Mouse (Mus musculus): ENCODE data around the gene Prkcb.

Gene Prkcb

GRCm38 (mm10) chr7:122357847-122358246 lies 69.3 kb downstream of the Prkcb start:
- DNase-seq (ENCODE audit: low read depth in 1 of 2, low spot score in 2 of 2) = no peak

DNA sequence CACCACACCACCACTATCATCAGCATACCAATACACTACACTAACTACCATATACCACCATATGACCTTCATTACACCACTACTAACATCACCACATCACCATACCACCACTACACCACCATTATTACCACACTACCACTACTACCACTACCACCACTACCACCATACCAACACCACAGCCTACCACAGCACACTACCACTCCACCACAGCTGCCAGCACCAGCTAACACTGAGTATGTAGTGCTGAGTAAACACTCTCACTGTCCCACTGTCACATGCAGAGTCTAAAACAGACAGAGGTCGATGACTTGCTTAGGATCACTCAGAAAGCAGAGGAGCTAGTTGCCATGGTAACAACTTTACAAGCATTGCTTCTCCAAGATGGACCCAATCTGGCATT lies 78.1 kb downstream of the Prkcb start:
- no peak for DNase-seq (ENCODE audit: low read depth in 1 of 2, low spot score in 2 of 2)

DNA sequence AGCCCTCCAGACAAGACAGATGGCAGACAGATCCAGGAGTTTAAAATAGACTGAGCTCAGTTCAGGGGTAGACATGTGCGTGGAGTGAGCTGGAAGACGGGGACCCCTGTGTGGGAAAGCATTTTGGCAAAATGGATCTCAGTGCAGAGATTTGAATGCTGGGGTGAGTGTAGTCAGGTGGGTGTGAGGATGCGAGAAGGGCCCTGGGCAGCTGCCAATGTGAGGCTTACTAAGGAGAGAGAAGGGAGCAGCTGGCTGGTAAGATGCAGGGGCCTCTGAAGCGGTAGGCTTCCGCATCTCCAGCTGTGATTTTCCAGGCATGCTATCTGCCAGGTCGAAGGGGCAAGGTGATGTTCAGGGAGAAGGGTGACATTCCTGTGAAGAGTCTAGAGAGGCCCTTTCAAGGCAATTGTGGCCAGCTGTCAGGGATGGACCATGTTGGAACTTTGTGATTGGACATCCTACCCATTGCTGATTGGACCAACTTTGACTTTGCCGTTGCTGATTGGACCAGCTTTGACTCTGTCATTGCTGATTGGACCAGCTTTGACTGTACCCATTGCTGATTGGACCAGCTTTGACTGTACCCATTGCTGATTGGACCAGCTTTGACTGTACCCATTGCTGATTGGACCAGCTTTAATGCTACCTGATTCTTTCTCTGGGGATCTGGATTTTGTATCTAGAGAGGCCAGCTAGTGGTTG lies 78.9 kb downstream of the Prkcb start:
- DNase-seq (ENCODE audit: low read depth in 1 of 2, low spot score in 2 of 2) = no peak

DNA sequence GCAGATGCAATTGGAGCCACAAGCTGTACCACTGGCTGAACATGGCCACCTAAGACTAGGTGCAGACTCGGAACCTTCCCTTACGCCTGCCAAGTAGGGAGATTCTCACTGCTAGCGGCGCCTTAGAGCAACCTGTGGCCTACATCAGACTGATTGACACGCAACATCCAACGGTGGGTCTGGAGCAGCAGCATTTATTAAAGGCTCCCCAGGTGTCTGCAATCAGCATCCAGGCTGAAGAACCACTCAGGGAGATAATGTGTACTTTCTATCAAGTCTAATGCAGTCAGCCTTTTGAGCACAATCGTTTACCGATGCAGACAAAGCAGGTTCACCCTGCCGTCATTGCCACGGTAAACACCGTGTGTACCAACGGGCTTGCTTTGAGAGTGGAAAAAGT lies 81.9 kb downstream of the Prkcb start:
- DNase-seq (ENCODE audit: low read depth in 1 of 2, low spot score in 2 of 2) = no peak

- DNase-seq (ENCODE audit: low read depth in 1 of 2, low spot score in 2 of 2) = no peak
Observed at GRCm38 (mm10) chr7:122371947-122372346, 83.4 kb downstream of the Prkcb start.

GRCm38 (mm10) chr7:122372349-122372748 lies 83.8 kb downstream of the Prkcb start:
- DNase-seq (ENCODE audit: low read depth in 1 of 2, low spot score in 2 of 2) = no peak

DNA sequence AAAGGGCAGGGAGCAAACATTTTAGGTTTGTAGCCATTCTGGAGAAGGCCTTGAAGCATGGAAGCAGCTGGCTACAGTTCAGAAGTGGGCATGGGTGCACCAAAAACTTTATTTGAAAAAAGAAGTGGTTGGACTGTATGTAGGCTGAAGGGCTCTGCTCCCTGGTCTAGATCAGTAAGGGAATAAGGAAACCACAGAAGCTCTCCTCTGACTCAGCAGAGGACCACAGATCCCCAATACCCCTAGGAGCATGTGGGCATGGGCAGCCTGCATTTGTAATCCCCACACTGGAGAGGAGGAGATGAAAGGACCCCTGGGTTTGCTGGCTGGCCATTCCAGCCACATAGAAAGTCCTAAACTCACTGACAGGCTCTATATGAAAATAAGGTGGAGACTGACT lies 88.3 kb downstream of the Prkcb start:
- no peak for DNase-seq (ENCODE audit: low read depth in 1 of 2, low spot score in 2 of 2)

- no peak for DNase-seq (ENCODE audit: low read depth in 1 of 2, low spot score in 2 of 2)
Observed at GRCm38 (mm10) chr7:122377967-122378366, 89.4 kb downstream of the Prkcb start.

DNA sequence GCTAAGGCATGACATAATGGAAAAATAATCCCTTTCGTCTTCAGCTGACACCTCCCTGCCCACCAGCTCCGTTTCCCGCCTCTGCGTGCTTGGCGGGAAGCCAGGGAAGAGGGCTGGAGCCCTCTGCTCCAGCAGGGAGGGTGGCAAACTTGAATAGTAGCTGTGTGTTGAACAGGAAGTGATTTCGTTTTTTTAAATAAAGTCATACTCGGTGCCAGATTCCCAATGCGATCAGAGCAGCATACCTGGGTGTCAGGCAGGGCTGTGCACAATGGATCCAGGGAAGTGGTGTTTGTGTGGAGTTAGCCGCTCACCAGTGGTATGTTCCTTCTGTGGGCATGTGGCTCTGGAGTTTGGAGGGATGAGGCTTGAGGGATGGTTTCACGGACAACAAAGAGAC lies 89.9 kb downstream of the Prkcb start:
- no peak for DNase-seq (ENCODE audit: low read depth in 1 of 2, low spot score in 2 of 2)

DNA sequence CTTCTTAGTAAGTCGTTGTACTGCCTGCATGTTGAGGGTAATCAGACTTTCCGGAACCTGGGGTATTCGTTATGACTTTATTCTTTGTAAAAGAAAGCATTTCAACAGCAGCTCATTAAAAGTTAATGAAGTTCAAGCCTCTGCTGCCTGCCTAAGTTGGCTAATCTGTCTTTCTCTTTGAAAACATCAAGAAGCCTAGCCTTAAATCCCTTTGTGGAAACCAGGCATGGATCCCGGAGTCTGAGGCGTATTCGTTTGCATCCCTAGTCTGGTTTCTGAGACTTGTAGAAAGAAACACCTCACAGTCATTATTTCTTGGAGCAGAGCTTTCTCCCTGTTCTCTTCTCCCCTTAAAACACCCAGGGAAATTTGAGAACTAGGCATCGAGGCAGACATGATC lies 90.7 kb downstream of the Prkcb start:
- DNase-seq (ENCODE audit: low read depth in 1 of 2, low spot score in 2 of 2) = no peak

- DNase-seq (ENCODE audit: low read depth in 1 of 2, low spot score in 2 of 2) = no peak
Observed at GRCm38 (mm10) chr7:122380336-122381130, 92.0 kb downstream of the Prkcb start.

DNA sequence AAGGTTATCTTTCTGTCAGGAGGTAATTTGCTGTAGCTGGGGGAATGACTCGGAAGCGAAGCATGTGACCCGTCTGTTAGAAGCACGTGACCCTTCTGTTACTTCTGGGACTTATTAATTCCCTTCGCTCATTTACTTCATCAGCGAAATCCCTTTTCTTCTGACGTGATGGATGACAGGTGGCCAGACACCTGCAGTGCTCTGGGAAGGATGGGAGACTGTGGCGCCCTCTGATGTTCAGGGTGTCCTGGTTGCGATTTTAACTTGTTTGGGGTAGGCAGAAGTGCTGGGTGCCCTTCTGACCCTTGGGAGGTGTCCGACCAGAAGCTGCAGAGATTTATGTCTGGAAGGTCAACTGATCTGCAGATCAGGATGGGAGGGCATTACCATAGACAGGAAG lies 93.0 kb downstream of the Prkcb start:
- no peak for DNase-seq (ENCODE audit: low read depth in 1 of 2, low spot score in 2 of 2)

DNA sequence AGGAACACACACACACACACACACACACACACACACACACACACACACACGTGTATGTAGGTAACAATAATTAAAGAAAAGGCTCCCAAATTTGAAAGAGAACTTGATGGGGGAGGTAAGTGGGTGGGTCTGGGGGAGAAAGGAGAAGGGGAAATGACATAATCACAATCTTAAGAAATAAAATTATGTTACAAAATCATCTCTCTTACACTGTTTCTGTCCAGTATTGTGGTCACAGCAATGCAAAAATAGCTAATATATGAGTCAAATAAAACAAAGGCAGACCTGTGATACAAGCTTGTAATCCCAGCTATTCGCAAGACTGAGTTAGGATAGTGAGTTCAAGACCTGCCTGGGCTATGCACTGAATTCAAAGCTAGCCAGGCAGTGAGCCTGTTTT lies 94.7 kb downstream of the Prkcb start:
- DNase-seq (ENCODE audit: low read depth in 1 of 2, low spot score in 2 of 2) = no peak

- no peak for DNase-seq (ENCODE audit: low read depth in 1 of 2, low spot score in 2 of 2)
Observed at GRCm38 (mm10) chr7:122384891-122385290, 96.3 kb downstream of the Prkcb start.

- no peak for DNase-seq (ENCODE audit: low read depth in 1 of 2, low spot score in 2 of 2)
Observed at GRCm38 (mm10) chr7:122386567-122386966, 98.0 kb downstream of the Prkcb start.

DNA sequence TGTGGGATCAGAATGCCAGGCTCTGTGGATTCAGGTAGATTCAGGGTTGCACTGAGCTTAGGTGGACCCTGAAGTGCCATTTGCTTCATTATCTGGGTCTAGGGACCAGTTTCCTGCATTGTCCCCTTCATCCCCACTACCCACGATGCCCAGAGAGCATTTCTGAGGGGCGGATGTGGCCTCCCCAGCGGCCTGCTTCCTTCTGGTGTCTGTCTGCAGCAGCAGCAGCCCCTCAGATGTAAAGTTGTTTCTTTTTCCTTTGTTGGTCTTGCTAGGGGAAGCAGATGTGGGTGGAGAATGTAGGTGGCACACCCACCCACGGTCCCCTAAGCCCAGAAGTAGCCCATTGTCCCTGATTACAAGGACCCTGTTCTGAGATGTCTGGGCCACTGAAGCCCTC lies 99.3 kb downstream of the Prkcb start:
- DNase-seq (ENCODE audit: low read depth in 1 of 2, low spot score in 2 of 2) = no peak

- DNase-seq (ENCODE audit: low read depth in 1 of 2, low spot score in 2 of 2) = no peak
Observed at GRCm38 (mm10) chr7:122388858-122389257, 100.3 kb downstream of the Prkcb start.

DNA sequence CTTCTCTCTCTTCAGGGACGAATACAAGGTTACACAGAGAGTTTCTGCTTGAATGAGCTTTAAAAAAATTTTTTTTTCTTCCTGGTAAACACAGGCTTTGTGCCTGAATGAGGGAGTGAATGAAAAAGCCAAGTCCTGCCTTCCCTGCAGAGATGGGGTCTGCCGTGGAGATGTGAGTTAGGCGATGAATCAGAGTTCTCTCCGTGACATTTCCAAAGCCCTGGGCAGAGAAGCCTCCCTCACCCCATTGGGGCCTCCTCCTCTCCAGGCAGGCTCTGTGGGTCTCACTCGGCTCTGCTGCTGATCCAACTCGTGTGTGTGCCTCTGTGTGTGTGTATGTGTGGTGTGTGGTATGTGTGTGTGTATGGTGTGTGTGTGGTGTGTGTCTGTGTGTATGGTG lies 101.1 kb downstream of the Prkcb start:
- DNase-seq (ENCODE audit: low read depth in 1 of 2, low spot score in 2 of 2) = no peak

DNA sequence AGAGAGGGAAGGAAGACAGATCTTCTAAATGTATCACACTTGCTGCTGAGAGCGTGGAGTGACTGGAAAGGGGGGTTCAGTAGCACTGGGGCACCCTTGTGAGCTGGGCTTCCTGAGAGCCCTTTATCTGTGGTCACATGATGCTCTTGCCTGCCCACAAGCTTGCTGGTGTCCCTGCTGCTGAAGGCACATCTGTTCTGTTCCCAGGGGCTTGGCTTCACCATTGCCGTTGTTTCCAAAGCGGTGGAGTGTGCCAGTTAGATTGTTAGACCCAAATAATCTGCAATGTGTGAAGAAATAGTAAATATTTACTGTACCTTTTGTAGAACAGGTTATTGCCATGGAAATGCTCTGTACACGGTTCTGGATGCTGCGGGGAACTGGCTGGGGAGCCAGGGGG lies 101.6 kb downstream of the Prkcb start:
- DNase-seq (ENCODE audit: low read depth in 1 of 2, low spot score in 2 of 2) = no peak

GRCm38 (mm10) chr7:122390683-122391082 lies 102.1 kb downstream of the Prkcb start:
- no peak for DNase-seq (ENCODE audit: low read depth in 1 of 2, low spot score in 2 of 2)

DNA sequence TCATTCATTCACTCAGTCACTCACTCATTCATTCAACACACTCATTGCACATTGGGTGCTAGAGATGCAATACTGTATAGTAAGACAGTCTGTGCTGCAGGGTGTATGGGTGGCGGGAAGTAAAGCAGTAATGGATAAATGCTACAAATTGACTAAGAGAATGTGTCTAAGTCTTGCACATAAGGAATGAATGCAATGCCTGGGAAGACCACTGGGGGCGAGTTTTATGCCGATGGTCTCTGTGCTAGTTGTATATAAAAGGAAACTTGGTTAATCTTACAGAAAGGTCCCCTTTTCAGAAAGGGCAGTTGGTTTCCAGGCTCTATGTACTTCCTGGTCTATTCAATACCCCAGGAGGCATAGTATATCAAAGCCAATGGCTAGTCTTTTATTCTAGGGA lies 102.8 kb downstream of the Prkcb start:
- no peak for DNase-seq (ENCODE audit: low read depth in 1 of 2, low spot score in 2 of 2)

GRCm38 (mm10) chr7:122393964-122394363 lies 105.4 kb downstream of the Prkcb start:
- no peak for DNase-seq (ENCODE audit: low read depth in 1 of 2, low spot score in 2 of 2)

All from monocyte, adult 2 months (primary cell).